Mouse (Mus musculus): ENCODE measurements around the gene Plcb2.

The Plcb2 gene

DNA sequence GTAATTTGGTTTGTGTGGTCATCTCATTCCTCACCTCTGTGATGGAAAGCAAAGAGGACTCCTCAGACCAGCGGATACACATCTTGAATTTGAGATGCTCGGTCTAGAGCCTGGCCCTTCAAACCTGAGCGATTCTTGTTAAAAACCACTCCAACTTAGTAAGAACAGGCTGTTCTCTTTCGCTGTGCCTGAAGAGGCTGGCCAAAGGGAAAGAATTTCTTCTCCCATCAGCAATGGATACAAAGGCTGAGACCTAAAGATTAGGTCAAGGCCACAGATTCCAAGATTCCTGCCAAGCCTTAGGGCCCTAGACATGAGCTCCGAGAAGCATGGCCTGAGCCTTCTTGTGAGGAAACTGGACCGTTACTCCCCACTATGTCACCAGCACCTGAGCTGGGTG lies 47.3 kb downstream of the Plcb2 start:
- no peak for DNase-seq

DNA sequence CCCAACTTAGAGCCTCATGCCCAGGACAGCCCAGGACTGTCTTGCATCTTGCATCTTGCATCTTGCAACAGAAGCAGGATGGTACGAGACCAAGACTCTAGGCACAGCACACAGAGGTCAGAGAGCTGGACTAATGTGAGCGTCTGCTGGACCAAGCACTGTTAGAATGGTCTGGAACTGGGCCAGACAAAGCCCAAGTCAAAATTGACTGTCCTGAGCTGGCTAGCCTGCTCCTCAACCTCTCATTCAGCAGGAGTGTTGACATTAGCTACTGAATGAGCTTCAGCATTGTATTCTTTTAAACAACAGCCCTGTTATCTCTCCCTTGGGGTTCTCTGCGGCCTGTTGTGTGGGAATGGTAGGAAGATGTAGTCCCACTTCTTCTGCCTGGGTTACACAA lies 48.7 kb downstream of the Plcb2 start:
- no peak for DNase-seq

DNA sequence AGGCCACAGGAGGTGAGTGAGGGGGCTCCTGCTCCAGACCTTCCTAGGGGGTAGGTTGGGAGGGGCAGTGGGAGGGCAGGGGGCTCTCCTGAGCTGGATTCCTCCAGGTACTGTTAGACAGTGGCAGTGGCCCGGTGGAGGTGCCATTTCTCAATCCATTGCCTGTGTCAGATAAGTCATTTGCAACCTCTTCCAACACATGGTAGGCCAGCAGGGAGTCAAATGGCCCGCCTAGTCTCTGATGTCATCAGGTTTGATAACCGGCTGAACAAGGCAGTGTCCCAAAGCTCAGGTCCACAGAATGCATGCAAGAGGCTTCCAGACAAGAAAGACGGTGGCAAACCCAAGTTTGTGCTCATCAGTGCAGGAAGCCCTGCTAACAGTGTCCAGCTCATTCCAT lies 50.4 kb downstream of the Plcb2 start:
- DNase-seq, result peak; percentile 51 to 67

DNA sequence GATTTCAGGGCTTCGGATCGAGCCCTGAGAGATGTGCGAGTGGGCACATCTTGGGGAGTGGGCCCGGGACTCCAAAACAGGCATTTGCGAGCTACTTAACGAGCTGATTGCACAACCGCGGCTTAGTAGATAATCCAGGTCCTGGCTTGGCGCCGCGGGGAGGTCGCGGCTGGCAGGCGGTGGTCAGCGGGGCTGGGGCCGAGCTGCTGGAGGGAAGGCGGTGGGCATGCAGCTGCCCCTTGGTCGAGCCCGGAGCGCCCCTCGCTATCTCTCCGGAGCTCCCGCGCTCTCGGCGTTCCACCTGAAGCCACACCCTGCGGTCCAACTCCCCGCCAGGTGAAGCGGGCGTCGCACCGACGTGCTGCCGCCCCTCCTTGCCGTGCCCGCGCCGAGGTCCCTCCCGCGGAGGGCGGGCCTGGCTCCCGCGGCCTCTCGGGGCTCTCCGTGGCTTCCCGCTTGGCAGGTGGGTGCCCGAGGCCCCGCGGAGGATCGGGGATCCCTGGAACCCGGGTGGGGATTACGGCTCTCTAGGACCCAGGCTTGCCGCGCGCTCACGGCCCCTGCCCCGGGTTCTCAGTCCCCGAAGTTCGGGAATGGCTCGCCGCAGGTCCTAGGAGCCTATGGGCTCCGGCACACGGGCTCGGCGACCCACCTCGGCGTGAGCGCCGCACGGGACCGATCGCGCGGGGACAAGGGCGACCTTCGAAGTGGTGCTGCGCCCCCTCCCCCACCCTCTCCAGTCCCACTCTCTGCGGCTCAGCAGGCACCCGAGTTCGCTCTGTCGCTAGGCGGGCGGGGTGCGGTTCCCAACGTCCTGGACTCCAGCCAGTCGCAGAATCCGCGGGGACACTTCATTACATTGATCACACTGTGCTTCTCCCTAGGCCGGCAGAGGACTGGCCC lies 51.1 kb downstream of the Plcb2 start:
- peak in 1 of 2 experiments; percentile 28 for DNase-seq

DNA sequence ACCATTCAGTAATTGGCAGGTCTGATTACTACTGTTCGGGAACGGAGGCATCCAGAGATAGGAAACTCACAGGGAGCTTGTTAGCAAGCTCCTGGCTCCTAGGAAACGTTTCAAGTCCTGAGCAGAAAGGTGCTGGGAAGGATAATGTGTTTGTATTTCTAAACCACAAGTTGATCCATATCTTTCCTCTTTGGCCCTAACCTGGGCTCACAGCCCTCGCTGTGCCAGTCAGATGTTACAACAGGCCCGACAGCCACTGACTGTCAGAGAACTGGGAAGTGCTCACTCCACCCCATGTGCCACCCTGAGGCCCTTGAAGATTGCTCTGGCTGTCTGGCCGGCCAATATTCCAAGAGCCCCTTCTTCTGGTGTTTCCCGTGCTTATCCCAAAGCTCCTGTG lies 53.7 kb downstream of the Plcb2 start:
- DNase-seq, result no peak

DNA sequence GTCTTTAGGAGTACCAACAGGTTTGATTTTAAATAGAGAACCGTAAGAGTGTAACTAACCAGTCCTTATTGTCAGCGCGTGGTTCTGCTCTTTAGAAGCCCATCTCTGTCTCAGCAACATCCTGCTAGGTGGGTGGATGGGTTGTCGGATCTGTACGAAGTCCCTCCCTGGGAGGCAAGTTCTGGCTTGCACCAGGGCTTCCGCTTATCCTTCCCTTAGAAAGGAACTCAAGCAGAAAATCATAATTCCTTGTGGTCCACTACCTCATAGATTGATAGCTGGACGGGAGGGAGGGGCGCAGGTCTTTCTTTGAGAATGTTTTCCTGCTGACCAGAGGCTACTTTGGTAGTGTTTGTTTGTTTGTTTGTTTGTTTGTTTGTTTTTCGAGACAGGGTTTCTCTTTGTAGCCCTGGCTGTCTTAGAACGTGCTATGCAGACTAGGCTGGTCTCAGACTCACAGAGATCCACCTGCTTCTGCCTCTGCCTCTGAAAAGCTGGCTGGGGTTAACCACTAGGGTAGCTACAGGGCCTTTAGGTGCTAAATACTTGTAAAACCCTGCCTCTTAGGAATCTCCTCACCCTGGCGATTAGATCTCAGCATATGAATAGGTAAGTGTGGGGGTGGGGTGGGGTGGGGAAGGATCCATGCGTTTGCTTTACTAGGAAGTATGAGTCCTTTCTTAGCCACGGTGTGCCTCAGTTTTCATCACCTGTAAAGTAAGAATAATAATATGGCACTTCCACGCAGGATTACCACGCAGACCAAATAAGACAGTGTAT lies 54.4 kb downstream of the Plcb2 start:
- no peak for DNase-seq

DNA sequence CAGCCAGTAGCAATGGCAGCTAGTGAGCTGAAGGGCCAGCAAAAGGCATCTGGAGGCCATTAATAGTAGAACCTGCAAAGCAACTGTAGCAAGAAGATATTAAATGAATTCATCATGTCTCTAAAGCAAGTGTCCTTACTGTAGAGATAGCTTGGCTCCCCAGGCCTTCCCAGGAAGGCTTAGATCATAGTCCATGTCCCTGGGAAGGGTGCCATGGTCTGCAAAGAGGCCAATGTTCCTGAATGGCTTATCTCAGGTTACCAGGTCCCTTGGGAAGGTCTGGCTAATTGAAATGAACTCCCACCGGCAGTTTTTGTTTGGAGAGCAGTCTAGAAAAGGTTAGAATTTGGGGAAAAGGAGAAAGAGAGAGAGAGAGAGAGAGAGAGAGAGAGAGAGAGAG lies 56.5 kb downstream of the Plcb2 start:
- DNase-seq, result no peak

DNA sequence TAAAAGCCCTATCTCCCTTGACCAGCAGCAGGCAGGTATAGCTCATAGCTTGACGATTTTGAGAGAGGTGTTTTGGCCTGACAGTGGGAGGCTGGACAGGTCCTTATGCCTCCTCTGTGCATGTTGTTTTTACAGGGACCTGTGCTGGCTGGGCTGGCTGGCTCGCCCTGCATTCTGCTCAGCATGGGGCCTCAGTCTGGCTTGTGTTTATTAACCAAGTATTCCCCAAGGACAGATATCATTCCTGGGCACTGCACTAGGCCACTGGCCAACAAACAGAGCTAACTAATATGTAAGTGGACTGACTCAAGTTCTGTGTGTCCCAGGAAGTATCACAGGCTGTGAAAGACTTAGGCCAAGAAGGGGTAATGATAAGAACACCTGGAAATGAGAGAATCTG lies 58.5 kb downstream of the Plcb2 start:
- DNase-seq, result no peak

DNA sequence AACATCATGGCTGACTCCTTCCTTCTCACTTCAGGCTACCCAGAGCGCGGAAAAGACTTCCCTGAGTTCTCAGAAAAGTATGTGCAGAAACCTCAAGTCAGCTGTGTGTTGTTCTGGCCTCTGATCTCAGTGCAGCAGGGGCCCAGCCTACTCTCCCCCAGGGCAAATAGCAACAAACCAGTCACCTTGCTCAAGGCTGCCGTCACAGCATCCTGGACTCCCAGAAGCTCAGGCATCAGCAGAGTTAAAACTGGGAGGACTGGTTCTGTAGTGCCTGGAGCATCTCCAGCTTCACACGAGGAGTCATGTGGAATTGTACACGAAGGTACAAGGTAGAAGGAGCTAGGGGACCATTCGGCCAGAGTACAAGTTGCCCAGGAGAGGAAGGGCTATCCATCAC lies 59.0 kb downstream of the Plcb2 start:
- no peak for DNase-seq

DNA sequence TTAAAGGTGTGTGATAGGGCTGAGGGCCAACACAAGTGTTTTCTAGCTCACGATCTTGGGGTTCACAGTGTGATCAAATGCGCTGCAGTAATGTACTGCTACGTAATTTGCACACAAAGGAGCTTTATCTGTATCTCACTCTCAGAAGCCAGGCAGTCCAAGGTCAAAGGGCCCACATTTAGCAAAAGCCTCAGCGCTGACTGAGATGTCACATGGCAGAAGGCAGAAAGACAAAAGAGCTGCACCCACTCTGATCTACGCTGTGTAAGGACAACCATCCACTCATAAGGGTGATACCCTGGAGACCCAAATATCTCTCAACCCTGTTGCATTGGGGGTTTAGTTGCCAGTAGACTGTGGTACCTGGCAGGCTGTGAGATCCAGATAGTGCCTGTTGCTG lies 61.1 kb downstream of the Plcb2 start:
- DNase-seq, result no peak

DNA sequence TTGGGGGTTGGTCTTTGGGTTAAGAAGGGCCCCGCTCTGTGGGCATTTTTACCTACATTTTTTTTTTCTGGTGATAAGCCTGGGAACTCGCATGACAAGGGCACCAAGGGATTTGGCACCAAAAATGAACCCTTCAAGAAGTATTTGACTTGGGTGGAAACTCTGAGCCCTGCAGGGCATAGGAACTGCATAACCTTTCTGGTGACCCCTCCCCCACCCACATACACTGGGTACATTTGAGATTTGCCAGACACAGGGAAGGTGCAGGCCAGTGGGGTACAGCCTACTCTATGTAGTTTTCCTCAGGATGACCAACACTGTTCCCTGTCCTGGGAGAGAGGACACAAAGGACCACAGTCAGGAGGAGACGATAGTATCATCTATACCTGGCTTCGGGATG lies 62.6 kb downstream of the Plcb2 start:
- no peak for DNase-seq

DNA sequence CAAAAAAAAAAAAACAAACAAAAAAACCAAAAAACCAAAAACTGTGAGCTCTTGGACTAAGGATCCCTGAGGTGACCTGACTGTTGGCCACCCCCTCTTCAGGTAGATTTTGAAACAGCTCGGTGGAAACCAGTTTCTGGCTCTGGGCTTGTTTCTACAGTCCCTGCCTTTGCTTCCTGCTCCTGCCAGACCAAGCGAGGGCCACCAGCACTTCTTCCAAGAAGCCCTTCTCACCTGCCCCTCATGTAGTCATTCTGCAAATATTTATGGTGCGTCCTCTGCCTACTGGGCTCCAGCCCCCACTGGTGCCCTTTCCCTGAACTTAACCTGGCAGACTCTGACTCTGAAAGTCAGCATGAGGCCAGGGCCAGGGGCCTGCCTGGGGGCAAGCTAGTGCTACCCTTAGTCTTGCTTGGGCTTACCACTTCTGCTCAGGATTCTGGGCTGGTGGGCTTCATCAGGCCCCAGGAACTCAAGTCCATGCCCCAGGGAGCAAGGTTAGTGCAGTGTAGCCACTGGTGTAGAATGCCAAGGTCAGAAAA lies 63.2 kb downstream of the Plcb2 start:
- DNase-seq, result no peak

DNA sequence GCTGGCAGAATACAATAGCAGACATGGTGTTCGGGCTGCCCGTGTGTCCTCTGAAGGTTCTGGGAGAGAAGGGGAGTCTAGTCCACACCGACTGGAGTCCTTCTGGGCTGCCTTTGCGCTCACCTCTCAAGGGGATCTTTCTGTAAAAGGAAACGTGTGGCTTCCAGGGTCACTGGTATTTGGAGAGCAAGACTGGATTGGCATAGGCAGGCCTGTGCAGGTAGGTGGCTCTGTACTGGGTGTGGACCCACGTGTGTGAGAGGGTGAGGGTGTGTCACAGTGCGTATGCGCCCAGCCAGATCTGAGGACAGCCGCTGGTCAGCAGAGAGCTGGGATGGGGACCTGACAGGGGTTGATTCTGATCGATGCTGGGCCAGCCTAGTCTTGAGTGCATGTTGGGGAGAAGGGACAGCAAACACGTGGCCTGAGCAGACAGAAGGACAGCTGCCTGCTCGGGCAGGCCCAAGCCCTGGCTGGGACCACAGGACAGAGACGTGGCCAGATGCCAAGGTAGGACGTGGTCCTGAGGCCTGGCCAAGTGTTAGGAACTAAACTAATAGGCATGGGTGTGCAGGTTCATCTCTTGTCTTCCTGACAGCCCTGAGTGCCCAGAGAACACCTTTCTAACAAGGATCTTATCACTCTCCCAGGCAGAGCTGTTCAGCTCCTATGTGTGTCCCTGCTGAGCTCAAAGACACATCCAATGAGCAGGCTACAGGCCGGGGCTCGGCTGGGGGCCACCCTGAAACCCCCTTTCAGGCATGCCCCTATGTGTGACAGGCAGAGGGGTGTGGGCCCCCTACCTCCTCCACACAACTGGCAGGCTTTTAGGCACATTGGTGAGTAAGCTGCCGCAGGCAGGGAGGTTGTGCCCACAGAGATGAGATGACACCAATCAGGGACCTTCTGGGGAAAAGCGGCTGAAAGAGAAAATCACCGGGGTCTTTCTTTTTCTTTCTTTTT lies 64.2 kb downstream of the Plcb2 start:
- peak; percentile 7 to 25 for DNase-seq

DNA sequence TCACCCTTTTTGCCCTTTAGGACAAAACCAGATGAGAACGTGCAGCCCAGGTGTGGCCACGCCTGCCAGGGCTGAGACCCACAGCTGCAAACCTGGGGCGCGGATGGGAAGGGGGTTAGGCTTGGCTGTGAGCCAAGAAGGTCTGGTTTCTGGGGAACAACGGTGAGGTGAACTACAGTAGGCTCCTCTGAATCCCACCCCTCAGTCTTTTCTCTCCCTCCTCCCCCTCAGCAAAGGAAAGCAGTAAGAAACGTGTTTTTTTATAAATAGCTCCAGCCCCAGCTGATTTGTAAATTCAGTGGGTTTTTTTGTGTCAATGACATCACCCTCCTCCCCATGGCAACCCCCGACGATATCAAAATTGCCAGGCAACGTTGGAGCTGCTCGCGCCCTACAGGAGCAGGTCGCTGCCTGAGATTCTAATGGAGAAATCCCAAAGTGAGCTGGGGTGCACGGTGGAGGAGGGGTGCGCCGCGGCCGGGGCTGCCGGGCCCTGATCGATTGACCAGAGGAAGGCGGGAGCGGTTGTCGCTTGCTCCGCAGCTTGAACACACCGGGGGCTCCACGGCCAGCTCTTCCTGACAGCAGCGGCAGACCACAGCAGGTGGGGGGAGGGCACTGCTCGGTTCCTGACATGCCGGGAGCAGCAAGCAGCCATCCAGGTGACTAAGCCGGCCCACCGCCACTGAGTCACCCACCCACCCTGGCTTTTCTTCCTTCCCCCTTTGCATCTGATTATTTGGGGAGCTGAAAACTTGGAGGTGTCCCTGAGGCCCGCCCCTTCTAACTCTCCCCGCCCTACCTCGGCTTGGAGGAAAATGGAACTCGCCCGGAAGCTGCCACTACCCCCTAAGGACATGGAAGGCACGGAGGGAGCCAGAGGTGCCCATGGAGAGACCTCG lies 65.1 kb downstream of the Plcb2 start, which contains the start of gene Pak6:
TSS of gene Pak6 (plus strand) at position 402 of the 902 bp plus-strand sequence.
- peak; percentile 13 to 26 for DNase-seq

DNA sequence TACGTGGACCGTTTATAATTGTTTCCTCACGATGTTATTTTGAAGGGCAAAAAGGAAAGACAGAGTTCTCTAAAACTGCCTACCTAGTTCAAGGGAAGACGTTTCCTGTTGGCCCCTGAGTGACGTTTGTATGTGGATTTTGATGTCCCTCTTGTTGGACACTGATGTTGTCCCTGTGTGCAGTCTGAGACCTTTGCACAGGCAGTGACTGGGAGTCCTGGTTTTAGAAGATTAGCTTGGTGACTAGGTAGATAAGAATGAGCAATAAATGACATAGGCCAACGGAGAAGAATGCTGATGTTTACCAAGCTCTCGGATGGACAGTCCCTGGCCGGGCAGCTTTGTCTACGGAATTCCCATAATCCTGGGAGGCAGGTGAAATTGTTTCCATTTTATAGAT lies 66.3 kb downstream of the Plcb2 start:
- no peak for DNase-seq

DNA sequence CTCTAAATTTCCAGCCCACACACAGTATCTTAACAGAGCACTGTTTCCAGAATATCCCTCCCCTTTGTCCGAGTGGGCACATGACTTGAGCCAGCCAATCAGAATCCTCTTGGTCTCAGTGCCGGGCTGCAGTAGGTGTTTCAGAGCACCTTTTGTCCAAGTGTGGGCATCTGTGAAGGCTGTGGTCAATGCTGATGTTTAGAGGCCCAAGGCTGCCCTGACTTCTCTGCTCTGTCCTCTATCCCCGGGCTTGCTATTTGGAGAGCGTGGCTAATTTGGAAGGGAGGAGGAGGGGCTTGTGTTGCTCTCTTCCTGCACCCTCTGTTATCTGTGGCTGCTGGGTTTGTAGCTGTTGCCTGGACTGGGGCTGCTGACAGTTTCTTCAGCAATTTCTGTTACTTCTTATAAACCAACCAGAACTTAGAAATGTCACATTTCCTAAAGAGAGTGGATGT lies 68.2 kb downstream of the Plcb2 start:
- DNase-seq, result peak; percentile 43 to 68

DNA sequence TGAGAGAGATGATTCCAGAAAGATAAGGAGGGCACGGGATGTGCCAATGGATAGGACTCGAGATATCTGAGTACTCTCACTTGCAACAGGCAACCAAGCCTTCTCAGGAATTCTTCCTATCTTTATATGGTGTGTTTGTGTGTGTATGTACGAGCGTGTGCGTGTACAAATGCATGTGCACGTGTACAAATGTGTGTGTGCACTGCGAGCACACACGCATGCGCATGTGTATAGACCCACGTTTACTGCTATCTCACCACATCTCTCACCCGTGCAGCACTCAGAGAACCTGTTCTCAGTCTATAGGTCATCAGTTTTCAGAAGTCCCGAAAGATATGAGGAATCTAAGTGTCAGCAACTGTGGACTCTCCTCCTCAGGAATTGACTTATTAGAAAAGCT lies 68.7 kb downstream of the Plcb2 start:
- no peak for DNase-seq

DNA sequence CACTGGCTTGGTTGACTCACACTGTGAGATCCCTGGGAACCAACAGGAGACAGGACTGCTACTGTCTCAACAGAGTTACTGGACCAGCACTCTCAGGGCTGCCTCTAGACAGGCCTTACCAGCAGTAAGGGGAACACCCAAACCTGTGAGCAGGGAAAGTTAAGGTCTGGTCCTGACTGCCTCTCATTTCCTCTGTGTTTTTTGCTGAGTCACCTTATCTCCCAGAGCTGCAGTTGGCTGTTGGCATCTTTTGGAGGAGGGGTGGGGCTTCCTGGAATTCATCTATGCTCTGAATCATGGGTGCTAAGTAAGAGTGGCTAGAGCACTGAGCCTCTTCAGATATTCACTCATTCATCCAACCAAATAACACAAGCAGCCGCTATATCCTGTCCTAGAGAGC lies 69.2 kb downstream of the Plcb2 start:
- no peak for DNase-seq

DNA sequence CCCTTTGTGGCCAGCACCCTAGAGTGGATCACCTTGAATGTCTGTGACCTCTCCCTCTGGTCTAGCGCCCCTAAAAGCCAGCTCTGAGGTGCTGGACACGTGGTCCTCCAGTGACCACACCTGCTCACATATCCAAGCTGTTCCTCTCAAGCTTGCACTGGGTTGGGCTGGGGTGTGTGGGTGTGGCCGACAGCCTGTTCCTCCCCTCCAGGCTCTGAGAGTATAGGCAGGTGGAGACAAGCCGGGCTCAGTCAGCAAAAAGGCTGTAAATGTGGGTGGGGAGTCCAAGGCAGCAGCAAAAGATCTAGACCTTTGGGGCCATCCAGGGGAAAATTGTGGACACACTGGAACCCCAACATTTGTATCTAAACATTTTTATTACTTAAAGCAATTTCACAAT lies 69.8 kb downstream of the Plcb2 start:
- DNase-seq, result no peak
